Mouse (Mus musculus) fat pad, adult 2 months (tissue): ENCODE data around the gene Defa2.
"Not testable (repeated sequence)": the region's sequence is repeated elsewhere in the genome, so short reads cannot be mapped to it uniquely, and the experiment has no call there.

Experiments used
- DNase-seq: peaks from one replicate; pipeline ENCODE4 v3.0.0-alpha.2; 2011; ENCODE audit warnings: low read depth, low spot score; ENCODE audit errors: extremely low read depth

The Defa2 gene

DNA sequence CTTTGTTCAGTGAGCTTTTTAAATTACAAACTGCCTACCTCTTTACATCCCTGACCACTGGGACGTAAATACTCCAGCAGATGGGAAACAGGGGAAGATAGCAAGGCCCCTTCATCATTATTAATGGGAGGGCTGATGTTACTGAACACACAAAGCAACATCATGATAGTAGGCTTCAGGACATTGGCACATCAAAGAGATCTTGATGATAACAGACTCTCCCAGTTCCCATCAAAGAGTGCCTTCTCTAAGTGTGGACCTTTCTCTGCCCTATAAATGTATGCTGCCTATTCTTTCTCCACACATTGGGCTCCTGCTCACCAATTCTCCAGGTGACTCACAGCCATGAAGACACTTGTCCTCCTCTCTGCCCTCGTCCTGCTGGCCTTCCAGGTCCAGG lies at the start of gene Defa2:
TSS of gene Defa2 (plus strand) at position 301 of the 400 bp plus-strand sequence.
- not testable (repeated sequence) for DNase-seq

DNA sequence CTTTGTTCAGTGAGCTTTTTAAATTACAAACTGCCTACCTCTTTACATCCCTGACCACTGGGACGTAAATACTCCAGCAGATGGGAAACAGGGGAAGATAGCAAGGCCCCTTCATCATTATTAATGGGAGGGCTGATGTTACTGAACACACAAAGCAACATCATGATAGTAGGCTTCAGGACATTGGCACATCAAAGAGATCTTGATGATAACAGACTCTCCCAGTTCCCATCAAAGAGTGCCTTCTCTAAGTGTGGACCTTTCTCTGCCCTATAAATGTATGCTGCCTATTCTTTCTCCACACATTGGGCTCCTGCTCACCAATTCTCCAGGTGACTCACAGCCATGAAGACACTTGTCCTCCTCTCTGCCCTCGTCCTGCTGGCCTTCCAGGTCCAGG lies 13.2 kb downstream of the Defa2 start, which contains the start of gene Defa33:
TSS of gene Defa33 (plus strand) at position 301 of the 400 bp plus-strand sequence.
- not testable (repeated sequence) for DNase-seq

DNA sequence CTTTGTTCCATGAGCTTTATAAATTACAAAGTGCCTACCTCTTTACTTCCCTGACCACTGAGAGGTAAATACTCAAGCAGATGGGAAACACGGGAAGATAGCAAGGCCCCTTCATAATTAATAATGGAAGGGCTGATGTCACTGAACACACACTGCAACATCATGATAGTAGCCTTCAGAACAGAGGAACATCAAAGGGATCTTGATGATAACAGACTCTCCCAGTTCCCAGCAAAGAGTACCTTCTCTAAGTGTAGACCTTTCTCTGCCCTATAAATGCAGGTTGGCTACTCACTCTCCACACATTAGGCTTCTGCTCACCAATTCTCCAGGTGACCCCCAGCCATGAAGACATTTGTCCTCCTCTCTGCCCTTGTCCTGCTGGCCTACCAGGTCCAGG lies 48.8 kb downstream of the Defa2 start, which contains the start of gene Defa36:
TSS of gene Defa36 (plus strand) at position 301 of the 400 bp plus-strand sequence.
- DNase-seq, result not testable (repeated sequence)
